Mouse (Mus musculus): ENCODE results near the gene Gm49387. TPM values are rescaled to one million over a fixed set of nuclear protein-coding genes. Genes with fewer than 3 reads are reported as not detected.

The Gm49387 gene
- polyA plus RNA-seq, 1 experiment from 2014 or later = not detected

DNA sequence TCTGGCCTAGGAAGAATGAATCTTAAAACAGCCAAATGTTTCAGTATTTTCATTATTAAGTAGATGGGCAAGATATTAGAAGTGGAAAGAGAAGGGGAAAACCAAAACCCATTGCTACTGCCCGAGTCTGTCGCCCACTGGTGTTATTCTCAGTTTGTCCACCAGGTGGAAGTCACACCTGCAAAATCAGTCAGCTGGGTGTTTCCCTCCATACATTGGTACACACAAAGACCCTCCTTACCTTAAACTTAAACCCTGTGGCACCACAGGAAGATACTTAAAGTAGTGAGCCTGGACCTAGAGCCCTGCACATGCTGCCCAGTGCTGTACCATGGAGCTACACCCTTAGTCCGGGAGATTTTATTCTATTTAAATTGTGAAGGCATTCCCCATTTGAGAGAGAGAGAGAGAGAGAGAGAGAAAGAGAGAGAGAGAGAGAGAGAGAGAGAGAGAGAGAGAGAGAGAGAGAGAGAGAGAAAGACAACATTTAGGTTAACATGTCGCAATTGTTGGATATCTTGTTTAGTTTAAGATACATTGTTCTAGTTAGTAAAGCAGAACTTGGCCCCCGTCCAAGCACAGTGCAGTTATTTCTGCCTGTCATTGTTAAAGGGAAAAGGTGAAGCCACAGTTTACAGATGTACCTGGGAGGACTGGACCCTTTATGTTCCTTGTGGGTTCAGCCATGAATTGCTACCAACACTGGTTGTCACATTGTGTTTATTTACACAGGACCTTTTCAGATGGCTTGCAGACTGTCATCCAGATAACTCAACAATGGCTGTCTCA is 16.4 kb upstream of the Gm49387 start:
- no peak overlapping the region for H3K4me3 ChIP-seq (ENCODE audit: low read depth, low read length)
- H3K9me3 ChIP-seq (replicated peaks; ENCODE audit: control insufficient read depth, low read length) = no peaks in the 10 kb centered on the region
- WGBS = 36% methylated on average over 5 of the region's 5 CpGs
- H3K4me2 ChIP-seq (ENCODE audit: low read length) = no peak overlapping the region
- H3K27me3 ChIP-seq (replicated peaks; ENCODE audit: control insufficient read depth, insufficient read depth, low read length) = no peaks in the 10 kb centered on the region
- DNase-seq (ENCODE audit: low spot score) (peak; percentile 86), ATAC-seq (peak; percentile 30)
- H3K27ac ChIP-seq (ENCODE audit: low read depth, low read length) = no peak overlapping the region
- H3K4me1 ChIP-seq (ENCODE audit: control insufficient read depth, insufficient read depth, low read length) = peaks cover 31% of the 10 kb centered on the region
- no peaks in the 10 kb centered on the region for H3K36me3 ChIP-seq (ENCODE audit: control insufficient read depth, insufficient read depth, low read length)
- H3K9ac ChIP-seq (ENCODE audit: low read length) = no peak overlapping the region

DNA sequence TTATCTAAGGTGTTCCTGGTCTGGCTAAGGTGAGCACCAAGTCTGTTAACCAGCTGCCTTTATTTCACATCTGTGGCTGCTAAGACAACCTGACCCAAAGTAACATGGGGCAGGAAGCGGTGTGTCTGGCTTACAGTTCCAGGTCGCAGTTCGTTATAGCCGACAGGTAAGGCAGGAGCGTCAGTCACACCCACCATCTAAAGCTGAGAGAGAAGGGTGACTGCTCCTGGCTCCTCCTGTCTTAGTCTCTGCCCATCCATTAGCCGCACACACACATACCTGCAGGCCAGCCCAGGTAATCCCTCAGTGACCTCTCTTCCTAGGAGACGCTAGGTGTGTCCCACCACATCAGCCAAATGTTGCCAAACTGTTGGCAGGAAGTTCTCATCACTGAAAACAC is 15.7 kb upstream of the Gm49387 start:
- Histone ChIP-seq H3K9me3 (replicated peaks; ENCODE audit: control insufficient read depth, low read length) (no peaks in the 10 kb centered on the region), H3K4me3 (ENCODE audit: low read depth, low read length) (no peak overlapping the region), H3K4me2 (ENCODE audit: low read length) (no peak overlapping the region), H3K36me3 (ENCODE audit: control insufficient read depth, insufficient read depth, low read length) (no peaks in the 10 kb centered on the region), H3K4me1 (ENCODE audit: control insufficient read depth, insufficient read depth, low read length) (peaks cover 31% of the 10 kb centered on the region), H3K27ac (ENCODE audit: low read depth, low read length) (no peak overlapping the region), H3K9ac (ENCODE audit: low read length) (no peak overlapping the region), H3K27me3 (replicated peaks; ENCODE audit: control insufficient read depth, insufficient read depth, low read length) (no peaks in the 10 kb centered on the region)
- DNase-seq (ENCODE audit: low spot score) (no peak), ATAC-seq (no peak)
- WGBS = 82% methylated on average over 7 of the region's 7 CpGs

DNA sequence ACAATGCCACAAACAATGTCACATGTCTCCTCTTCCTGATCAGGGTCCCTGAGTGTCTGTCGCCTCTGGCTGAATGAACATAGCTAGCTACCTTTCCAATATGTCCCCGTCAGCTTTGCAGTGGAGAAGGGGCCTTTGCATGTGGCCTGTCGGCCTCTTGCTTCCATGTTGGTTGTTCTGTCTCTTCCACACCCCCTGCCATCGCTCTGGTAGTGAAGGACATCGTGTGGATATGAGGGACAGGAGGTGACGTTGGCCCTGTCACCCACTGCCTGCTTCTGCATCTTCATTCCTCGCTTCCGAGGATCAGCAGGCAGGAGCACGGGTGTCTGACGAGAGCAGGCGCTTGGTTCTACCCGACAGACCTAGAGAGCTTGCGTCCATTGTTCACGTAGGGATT is 14.7 kb upstream of the Gm49387 start:
- peaks cover 24% of the 10 kb centered on the region for H3K4me1 ChIP-seq (ENCODE audit: control insufficient read depth, insufficient read depth, low read length)
- H3K4me3 ChIP-seq (ENCODE audit: low read depth, low read length) = no peak overlapping the region
- H3K9ac ChIP-seq (ENCODE audit: low read length) = no peak overlapping the region
- H3K36me3 ChIP-seq (ENCODE audit: control insufficient read depth, insufficient read depth, low read length) = no peaks in the 10 kb centered on the region
- ATAC-seq (no peak), DNase-seq (ENCODE audit: low spot score) (no peak)
- WGBS = 81% methylated on average over 14 of the region's 14 CpGs
- H3K9me3 ChIP-seq (replicated peaks; ENCODE audit: control insufficient read depth, low read length) = no peaks in the 10 kb centered on the region
- H3K27me3 ChIP-seq (replicated peaks; ENCODE audit: control insufficient read depth, insufficient read depth, low read length) = no peaks in the 10 kb centered on the region
- H3K4me2 ChIP-seq (ENCODE audit: low read length) = no peak overlapping the region
- no peak overlapping the region for H3K27ac ChIP-seq (ENCODE audit: low read depth, low read length)

GRCm38 (mm10) chr14:31654816-31655215 is 14.1 kb upstream of the Gm49387 start:
- 89% methylated on average over 5 of the region's 5 CpGs for WGBS
- no peak for DNase-seq (ENCODE audit: low spot score)
- Histone ChIP-seq H3K27ac (ENCODE audit: low read depth, low read length) (no peak overlapping the region), H3K9ac (ENCODE audit: low read length) (no peak overlapping the region), H3K27me3 (replicated peaks; ENCODE audit: control insufficient read depth, insufficient read depth, low read length) (no peaks in the 10 kb centered on the region), H3K4me2 (ENCODE audit: low read length) (no peak overlapping the region), H3K9me3 (replicated peaks; ENCODE audit: control insufficient read depth, low read length) (no peaks in the 10 kb centered on the region), H3K36me3 (ENCODE audit: control insufficient read depth, insufficient read depth, low read length) (no peaks in the 10 kb centered on the region), H3K4me3 (ENCODE audit: low read depth, low read length) (no peak overlapping the region), H3K4me1 (ENCODE audit: control insufficient read depth, insufficient read depth, low read length) (peaks cover 19% of the 10 kb centered on the region)
- no peak for ATAC-seq

DNA sequence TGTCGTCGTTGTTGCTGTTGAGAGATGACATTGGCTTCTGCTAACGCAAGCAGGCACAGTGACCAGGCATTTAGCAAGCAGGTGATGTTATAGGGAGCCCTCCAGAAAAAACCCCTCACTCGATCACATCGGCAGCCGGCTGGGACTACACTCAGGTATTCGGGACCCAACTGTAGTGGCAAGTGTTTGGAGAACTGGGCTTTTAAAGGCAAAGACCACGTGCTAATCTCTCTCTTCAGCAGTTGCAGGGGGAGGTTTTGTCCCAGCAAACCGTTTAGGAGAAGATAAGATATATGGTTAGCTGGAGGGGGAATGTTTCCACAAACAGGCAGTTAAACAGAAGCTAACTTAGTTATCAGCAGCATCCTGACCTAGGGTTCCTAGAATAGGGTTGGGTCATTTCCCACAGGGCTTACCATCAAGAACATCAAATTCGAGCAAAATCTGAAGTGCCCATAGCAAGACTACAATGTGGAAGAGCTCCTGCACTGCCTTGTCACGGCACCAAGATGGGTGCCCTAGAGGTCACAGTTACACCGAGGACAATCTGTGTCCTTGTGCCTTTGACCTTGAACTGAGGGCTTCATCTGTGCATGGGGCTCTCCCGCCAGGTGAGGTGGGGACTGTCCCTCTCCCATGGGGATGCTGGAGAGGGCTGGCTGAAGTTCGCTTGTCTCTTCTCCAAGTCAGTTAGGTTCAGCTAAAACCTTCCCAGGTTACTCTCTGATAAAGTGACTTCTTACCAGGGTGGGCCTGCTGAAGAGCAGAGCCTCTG is 12.6 kb upstream of the Gm49387 start:
- Histone ChIP-seq H3K9ac (ENCODE audit: low read length) (no peak overlapping the region), H3K4me1 (ENCODE audit: control insufficient read depth, insufficient read depth, low read length) (peaks cover 4% of the 10 kb centered on the region), H3K27me3 (replicated peaks; ENCODE audit: control insufficient read depth, insufficient read depth, low read length) (no peaks in the 10 kb centered on the region), H3K4me2 (ENCODE audit: low read length) (no peak overlapping the region), H3K27ac (ENCODE audit: low read depth, low read length) (no peak overlapping the region), H3K36me3 (ENCODE audit: control insufficient read depth, insufficient read depth, low read length) (no peaks in the 10 kb centered on the region), H3K4me3 (ENCODE audit: low read depth, low read length) (no peak overlapping the region), H3K9me3 (replicated peaks; ENCODE audit: control insufficient read depth, low read length) (no peaks in the 10 kb centered on the region)
- DNase-seq (ENCODE audit: low spot score) (no peak), ATAC-seq (no peak)
- 87% methylated on average over 14 of the region's 14 CpGs for WGBS

- no peak overlapping the region for H3K9ac ChIP-seq (ENCODE audit: low read length)
- H3K9me3 ChIP-seq (replicated peaks; ENCODE audit: control insufficient read depth, low read length) = no peaks in the 10 kb centered on the region
- H3K36me3 ChIP-seq (ENCODE audit: control insufficient read depth, insufficient read depth, low read length) = no peaks in the 10 kb centered on the region
- DNase-seq (ENCODE audit: low spot score) (no peak), ATAC-seq (no peak)
- WGBS = 97% methylated on average over 1 of the region's 1 CpGs
- H3K27ac ChIP-seq (ENCODE audit: low read depth, low read length) = no peak overlapping the region
- H3K27me3 ChIP-seq (replicated peaks; ENCODE audit: control insufficient read depth, insufficient read depth, low read length) = no peaks in the 10 kb centered on the region
- no peak overlapping the region for H3K4me3 ChIP-seq (ENCODE audit: low read depth, low read length)
- H3K4me2 ChIP-seq (ENCODE audit: low read length) = no peak overlapping the region
- no peaks in the 10 kb centered on the region for H3K4me1 ChIP-seq (ENCODE audit: control insufficient read depth, insufficient read depth, low read length)
Measured at GRCm38 (mm10) chr14:31652624-31653023, 11.9 kb upstream of the Gm49387 start.

GRCm38 (mm10) chr14:31652106-31652505 is 11.4 kb upstream of the Gm49387 start:
- Histone ChIP-seq H3K4me3 (ENCODE audit: low read depth, low read length) (no peak overlapping the region), H3K9me3 (replicated peaks; ENCODE audit: control insufficient read depth, low read length) (no peaks in the 10 kb centered on the region), H3K36me3 (ENCODE audit: control insufficient read depth, insufficient read depth, low read length) (no peaks in the 10 kb centered on the region), H3K4me2 (ENCODE audit: low read length) (no peak overlapping the region), H3K4me1 (ENCODE audit: control insufficient read depth, insufficient read depth, low read length) (no peaks in the 10 kb centered on the region), H3K9ac (ENCODE audit: low read length) (no peak overlapping the region), H3K27me3 (replicated peaks; ENCODE audit: control insufficient read depth, insufficient read depth, low read length) (no peaks in the 10 kb centered on the region), H3K27ac (ENCODE audit: low read depth, low read length) (no peak overlapping the region)
- DNase-seq (ENCODE audit: low spot score) (no peak), ATAC-seq (no peak)
- 86% methylated on average over 5 of the region's 5 CpGs for WGBS

GRCm38 (mm10) chr14:31651206-31651605 is 10.5 kb upstream of the Gm49387 start:
- H3K36me3 ChIP-seq (ENCODE audit: control insufficient read depth, insufficient read depth, low read length) = no peaks in the 10 kb centered on the region
- H3K27ac ChIP-seq (ENCODE audit: low read depth, low read length) = no peak overlapping the region
- no peaks in the 10 kb centered on the region for H3K4me1 ChIP-seq (ENCODE audit: control insufficient read depth, insufficient read depth, low read length)
- no peaks in the 10 kb centered on the region for H3K27me3 ChIP-seq (replicated peaks; ENCODE audit: control insufficient read depth, insufficient read depth, low read length)
- DNase-seq (ENCODE audit: low spot score) (no peak), ATAC-seq (no peak)
- no peak overlapping the region for H3K4me3 ChIP-seq (ENCODE audit: low read depth, low read length)
- H3K4me2 ChIP-seq (ENCODE audit: low read length) = no peak overlapping the region
- no peaks in the 10 kb centered on the region for H3K9me3 ChIP-seq (replicated peaks; ENCODE audit: control insufficient read depth, low read length)
- no peak overlapping the region for H3K9ac ChIP-seq (ENCODE audit: low read length)
- WGBS = 92% methylated on average over 7 of the region's 7 CpGs

- no peak overlapping the region for H3K27ac ChIP-seq (ENCODE audit: low read depth, low read length)
- no peak overlapping the region for H3K4me3 ChIP-seq (ENCODE audit: low read depth, low read length)
- WGBS = 94% methylated on average over 3 of the region's 3 CpGs
- H3K4me1 ChIP-seq (ENCODE audit: control insufficient read depth, insufficient read depth, low read length) = no peaks in the 10 kb centered on the region
- no peaks in the 10 kb centered on the region for H3K27me3 ChIP-seq (replicated peaks; ENCODE audit: control insufficient read depth, insufficient read depth, low read length)
- no peaks in the 10 kb centered on the region for H3K36me3 ChIP-seq (ENCODE audit: control insufficient read depth, insufficient read depth, low read length)
- no peak overlapping the region for H3K4me2 ChIP-seq (ENCODE audit: low read length)
- DNase-seq (ENCODE audit: low spot score) (no peak), ATAC-seq (no peak)
- no peak overlapping the region for H3K9ac ChIP-seq (ENCODE audit: low read length)
- H3K9me3 ChIP-seq (replicated peaks; ENCODE audit: control insufficient read depth, low read length) = no peaks in the 10 kb centered on the region
Measured at GRCm38 (mm10) chr14:31650347-31650746, 9.7 kb upstream of the Gm49387 start.

All from forebrain, embryonic 14.5 days (tissue).